Mouse (Mus musculus) embryonic stem cell, embryonic (primary cell): ENCODE data around the gene Napa.

Experiments
- CTCF ChIA-PET, 4 experiments: fragments of 300-600 bp in 2 of 4; fragments of 350-600 bp in 2 of 4; sonication (Branson Sonifier 250); formaldehyde crosslinking; loops; one replicate each; lab custom pipeline; 2022; ENCODE audit warnings: inconsistent platforms in 2 of 4; lab: Charles Lee
- POLR2A ChIA-PET, 4 experiments: fragments of 300-600 bp in 2 of 4; fragments of 350-600 bp in 2 of 4; sonication (Branson Sonifier 250); formaldehyde crosslinking; loops; one replicate each; lab custom pipeline; 2022; ENCODE audit warnings: antibody characterized with exemption in 4 of 4, inconsistent platforms in 1 of 4; lab: Charles Lee

Gene Napa

GRCm38 (mm10) chr7:16111284-16112090, 13.2 kb downstream of the Napa start:
- ChIA-PET CTCF (interaction anchor here in 2 of 4 experiments (0.6 to 0.7 kb wide), 4 partner anchors 13 to 184 kb away, joined by 3 read pairs; partner anchors contain the start of gene Napa (in 2 of the 2)), POLR2A (interaction anchor here in 3 of 4 experiments (0.7 to 7.3 kb wide), 13 partner anchors 8 to 19 kb away, joined by 3 to 40 read pairs (median 7); partner anchors contain the start of genes Kptn (in 3 of the 3), Napa (in 3 of the 3) and Slc8a2 (in 2 of the 3))

- ChIA-PET CTCF (no interaction called here), POLR2A (interaction anchor here in 2 of 4 experiments (0.6 to 5.8 kb wide), 10 partner anchors 10 to 162 kb away, joined by 3 to 61 read pairs (median 4); partner anchors contain the start of genes Slc8a2 (in 2 of the 2) and Napa (in 1 of the 2))
Observed at GRCm38 (mm10) chr7:16116418-16116817, 18.2 kb downstream of the Napa start.

DNA sequence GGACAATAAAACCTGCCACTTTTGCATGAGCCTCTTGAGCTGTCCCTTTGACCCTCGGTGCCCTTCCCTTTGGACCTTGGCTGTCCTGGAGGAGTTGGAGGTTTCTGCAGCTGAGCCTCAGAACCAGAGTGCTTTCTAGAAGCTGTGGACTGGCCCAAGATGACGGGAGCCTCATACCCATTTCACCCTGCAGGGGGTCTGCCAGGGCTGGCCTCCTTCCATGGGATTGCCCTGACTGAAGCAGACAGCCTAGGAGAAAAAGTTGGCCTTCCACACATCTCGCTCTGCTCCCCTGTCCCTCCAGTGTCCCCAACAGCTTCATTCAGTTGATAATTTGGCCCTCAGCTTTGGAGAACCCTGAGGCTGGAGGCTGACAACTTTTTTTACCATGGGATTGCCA, 18.8 kb downstream of the Napa start:
- ChIA-PET CTCF (interaction anchor here in 1 of 4 experiments (0.7 kb wide), 1 partner anchor 146 kb away, joined by 13 read pairs; no protein-coding TSS in a partner anchor), POLR2A (interaction anchor here in 3 of 4 experiments (0.7 to 5.8 kb wide), 13 partner anchors 9 to 113 kb away, joined by 3 to 61 read pairs (median 4); partner anchors contain the start of genes Napa (in 2 of the 3) and Slc8a2 (in 2 of the 3))

DNA sequence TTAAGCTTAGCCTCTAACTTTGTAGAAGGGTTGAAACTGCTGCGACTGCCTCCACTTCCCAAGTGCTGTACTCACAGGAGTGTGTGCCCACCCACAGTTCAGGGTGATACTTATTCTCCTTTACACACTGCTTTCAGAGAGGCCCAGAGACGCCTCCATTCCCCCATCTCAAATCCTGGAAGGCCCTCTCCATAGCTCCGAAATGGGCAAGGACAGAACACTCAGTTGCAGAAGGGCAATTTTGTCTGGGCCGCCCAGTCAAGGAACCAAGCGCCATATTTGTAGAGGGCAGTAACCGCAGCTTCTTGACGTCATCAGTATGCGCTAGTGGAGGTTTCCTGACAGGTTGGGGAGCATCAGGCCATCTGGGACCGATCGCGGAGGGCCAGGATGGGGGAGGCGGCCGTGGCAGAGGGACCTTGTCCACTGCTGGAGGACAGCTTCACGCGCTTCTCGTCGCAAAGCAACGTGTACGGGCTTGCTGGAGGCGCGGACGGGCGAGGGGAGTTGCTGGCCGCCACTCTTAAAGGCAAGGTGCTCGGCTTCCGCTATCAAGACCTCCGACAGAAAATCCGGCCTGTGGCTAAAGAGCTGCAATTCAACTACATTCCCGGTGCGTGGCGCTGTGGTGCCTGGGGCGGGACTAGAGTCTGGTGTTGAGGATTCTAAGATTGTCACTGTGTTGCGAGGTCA, 21.5 kb downstream of the Napa start, which contains the start of gene Kptn:
Gene Kptn (plus strand): TSS at position 327 of the 693 bp plus-strand sequence.
- CTCF ChIA-PET, result interaction anchor here in 3 of 4 experiments (0.5 to 2.7 kb wide), 21 partner anchors 9 to 939 kb away, joined by 3 to 34 read pairs (median 4); partner anchors contain the start of genes Slc8a2 (in 3 of the 3), Napa (in 2 of the 3) and Inafm1 (in 1 of the 3)

GRCm38 (mm10) chr7:16120262-16120600, 22.0 kb downstream of the Napa start:
- POLR2A ChIA-PET, result interaction anchor here in 3 of 4 experiments (0.6 to 5.8 kb wide), 33 partner anchors 9 to 185 kb away, joined by 3 to 61 read pairs (median 4); partner anchors contain the start of genes Napa (in 3 of the 3), Slc8a2 (in 3 of the 3), Inafm1 (in 2 of the 3) and Bicra (in 1 of the 3)
- CTCF ChIA-PET, result interaction anchor here in 3 of 4 experiments (0.5 to 2.7 kb wide), 18 partner anchors 9 to 939 kb away, joined by 3 to 34 read pairs (median 4); partner anchors contain the start of genes Slc8a2 (in 3 of the 3), Napa (in 2 of the 3) and Inafm1 (in 1 of the 3)

More for the DNA sequence above, 21.5 kb downstream of the Napa start, which contains the start of gene Kptn:
- POLR2A ChIA-PET, result interaction anchor here in 3 of 4 experiments (0.5 to 5.8 kb wide), 38 partner anchors 9 to 246 kb away, joined by 3 to 61 read pairs (median 4); partner anchors contain the start of genes Inafm1 (in 3 of the 3), Napa (in 3 of the 3), Slc8a2 (in 3 of the 3) and Bicra (in 1 of the 3)

DNA sequence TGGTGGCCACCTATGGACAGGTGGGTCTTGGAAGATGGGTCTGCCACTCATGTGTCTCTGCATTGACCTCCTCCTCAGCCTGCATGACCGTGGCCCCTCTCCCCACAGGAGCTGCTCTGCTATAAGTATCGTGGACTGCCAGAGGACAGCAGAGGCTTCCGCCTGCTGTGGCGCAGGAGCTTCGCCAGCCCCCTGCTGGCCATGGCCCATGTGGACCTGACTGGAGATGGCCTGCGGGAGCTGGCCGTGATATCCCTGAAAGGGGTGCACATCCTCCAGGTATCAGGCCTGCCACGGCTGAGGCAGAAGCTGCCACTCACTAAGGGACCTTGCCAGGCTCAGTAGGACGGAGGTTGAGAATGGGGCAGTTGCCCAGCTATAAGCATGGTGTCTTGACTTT, 27.6 kb downstream of the Napa start:
- ChIA-PET CTCF (no interaction called here), POLR2A (interaction anchor here in 3 of 4 experiments (0.6 to 1.4 kb wide), 4 partner anchors 9 to 185 kb away, joined by 3 to 7 read pairs (median 5); partner anchors contain the start of gene Napa (in 1 of the 3))

DNA sequence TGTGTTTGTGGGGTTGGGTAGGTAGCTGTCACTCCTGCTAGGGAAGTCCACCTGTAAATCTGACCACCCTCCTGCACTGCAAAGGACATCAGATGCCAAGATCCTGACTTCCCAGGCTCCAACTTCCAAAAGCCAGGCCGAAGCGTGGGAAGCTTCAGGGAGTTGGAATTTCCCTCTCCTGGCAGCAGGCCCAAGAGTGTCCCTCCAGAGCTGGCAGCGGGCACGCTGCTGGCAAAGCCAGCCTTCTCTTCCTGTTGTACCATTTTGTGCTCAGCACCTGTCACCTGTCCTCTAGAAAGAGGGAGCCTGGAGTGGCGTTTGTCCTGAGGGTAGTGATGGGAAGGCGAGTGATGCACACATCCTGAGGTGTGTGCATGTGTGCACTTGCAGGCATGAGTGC, 30.1 kb downstream of the Napa start:
- POLR2A ChIA-PET, result interaction anchor here in 2 of 4 experiments (0.6 to 1.6 kb wide), 3 partner anchors 14 to 620 kb away, joined by 4 to 6 read pairs (median 5); no protein-coding TSS in a partner anchor

DNA sequence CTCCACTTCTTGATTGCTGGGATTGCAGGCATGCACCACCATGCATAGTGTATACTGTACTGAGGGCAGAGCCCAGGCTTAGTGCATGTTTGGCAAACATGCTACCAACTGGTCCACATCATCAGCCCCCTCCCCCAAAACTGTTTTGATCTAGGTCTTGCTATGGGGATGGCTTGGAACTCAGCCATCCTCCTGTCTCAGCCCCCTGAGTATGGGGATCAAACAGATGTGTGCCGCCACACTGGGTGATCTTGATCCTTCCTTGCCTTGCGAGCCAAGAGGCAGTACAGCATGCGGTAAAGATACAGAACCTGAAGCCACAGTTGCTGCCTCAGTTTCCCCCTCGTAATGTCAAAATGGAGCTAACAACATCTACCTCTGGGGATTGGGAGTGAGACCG, 30.6 kb downstream of the Napa start:
- POLR2A ChIA-PET, result interaction anchor here in 3 of 4 experiments (0.6 to 4.2 kb wide), 36 partner anchors 8 to 619 kb away, joined by 3 to 61 read pairs (median 4); partner anchors contain the start of genes Kptn (in 3 of the 3), Napa (in 3 of the 3), Bicra (in 2 of the 3) and Ccdc9 (in 2 of the 3)
- CTCF ChIA-PET, result interaction anchor here in 3 of 4 experiments (1.0 to 2.6 kb wide), 17 partner anchors 8 to 217 kb away, joined by 3 to 34 read pairs (median 6); partner anchors contain the start of genes Kptn (in 2 of the 3), Napa (in 2 of the 3), Ccdc9 (in 1 of the 3) and Ehd2 (in 1 of the 3)

More for the DNA sequence above, 30.1 kb downstream of the Napa start:
- CTCF ChIA-PET, result interaction anchor here in 3 of 4 experiments (0.5 to 2.6 kb wide), 3 partner anchors 8 to 135 kb away, joined by 4 to 34 read pairs (median 8); partner anchors contain the start of genes Kptn (in 1 of the 3) and Napa (in 1 of the 3)

DNA sequence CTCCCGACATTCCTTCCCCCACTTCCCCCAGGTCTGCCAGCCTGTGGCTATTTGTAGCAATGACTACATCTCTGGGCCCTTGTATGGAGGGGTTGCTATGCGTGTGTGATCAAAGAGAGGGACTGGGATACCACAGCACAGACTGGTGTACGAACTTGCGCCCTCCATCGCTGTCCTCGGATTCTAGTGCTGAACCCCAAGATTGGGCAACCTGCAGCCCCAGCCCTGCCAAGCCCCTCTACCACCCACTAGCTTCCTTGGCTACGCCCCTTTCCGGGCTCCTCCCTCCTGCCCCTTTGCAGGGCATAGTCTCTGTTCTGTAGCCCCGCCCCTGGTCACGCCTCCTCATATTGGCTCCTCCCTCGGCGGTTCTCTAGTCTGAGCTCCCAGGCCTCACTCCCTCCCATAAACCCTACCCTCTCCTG, 31.2 kb downstream of the Napa start, which contains the start of gene Slc8a2:
Gene Slc8a2 (plus strand): TSS at position 406 of the 425 bp plus-strand sequence.
- CTCF ChIA-PET, result interaction anchor here in 3 of 4 experiments (0.6 to 2.6 kb wide), 31 partner anchors 9 to 217 kb away, joined by 3 to 34 read pairs (median 4); partner anchors contain the start of genes Kptn (in 3 of the 3), Napa (in 2 of the 3), Bicra (in 1 of the 3) and Ccdc9 (in 1 of the 3)
- POLR2A ChIA-PET, result interaction anchor here (0.6 to 4.2 kb wide), 66 partner anchors 8 to 275 kb away, joined by 3 to 61 read pairs (median 3); partner anchors contain the start of genes Napa (in 4 of the 4), Kptn (in 3 of the 4), Bicra (in 2 of the 4) and Ccdc9 (in 2 of the 4)

DNA sequence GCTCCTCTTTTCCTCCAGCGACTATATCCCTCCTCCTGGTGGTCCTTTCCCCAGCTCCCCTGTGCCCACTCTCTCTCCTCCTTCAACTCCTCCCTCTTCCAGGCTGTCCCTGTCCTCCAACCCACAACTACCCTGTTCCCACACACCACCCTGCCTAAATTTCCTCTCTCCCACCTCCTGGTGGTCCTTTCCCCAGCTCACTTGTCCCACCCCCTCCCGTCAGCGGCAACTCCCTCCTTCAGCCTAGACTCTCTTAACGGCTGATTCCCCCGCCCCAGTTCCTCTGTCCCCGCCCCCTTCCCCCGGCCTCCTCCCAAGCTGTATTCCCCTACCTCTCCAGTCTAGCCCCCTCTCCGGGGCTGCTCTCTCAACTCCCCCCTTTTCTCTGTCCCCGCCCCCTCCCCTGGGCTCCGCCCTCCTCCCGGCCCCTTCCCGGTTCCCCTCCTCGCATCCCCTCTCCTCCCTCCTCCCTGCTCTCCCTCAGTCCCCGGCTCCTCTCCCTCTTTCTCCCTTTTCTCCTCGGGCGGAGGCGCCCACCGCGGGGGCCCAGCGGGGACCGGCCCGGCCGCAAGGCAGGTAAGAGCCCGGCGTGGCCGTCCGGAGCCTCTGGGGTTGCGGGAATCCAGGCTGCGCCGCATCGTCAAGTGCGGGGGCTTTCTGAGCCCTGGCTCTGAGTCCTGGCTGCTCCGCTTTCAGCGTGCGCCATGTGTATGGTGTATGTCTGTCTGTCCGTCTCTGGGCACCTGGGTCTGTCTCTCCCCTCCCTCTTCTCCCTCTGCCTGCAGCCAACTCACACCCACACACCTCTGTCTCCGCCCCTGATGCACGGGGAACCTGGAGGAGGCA, 31.8 kb downstream of the Napa start:
- ChIA-PET CTCF (interaction anchor here in 3 of 4 experiments (0.6 to 2.6 kb wide), 34 partner anchors 10 to 218 kb away, joined by 3 to 34 read pairs (median 4); partner anchors contain the start of genes Kptn (in 3 of the 3), Napa (in 2 of the 3), Bicra (in 1 of the 3) and Ccdc9 (in 1 of the 3)), POLR2A (interaction anchor here (0.6 to 4.2 kb wide), 70 partner anchors 8 to 760 kb away, joined by 3 to 61 read pairs (median 3); partner anchors contain the start of genes Napa (in 4 of the 4), Kptn (in 3 of the 4), Bicra (in 2 of the 4) and Ccdc9 (in 2 of the 4))

GRCm38 (mm10) chr7:16130956-16131634, 32.8 kb downstream of the Napa start:
- ChIA-PET CTCF (interaction anchor here in 1 of 4 experiments (1.0 kb wide), 1 partner anchor 156 kb away, joined by 3 read pairs; no protein-coding TSS in a partner anchor), POLR2A (interaction anchor here in 2 of 4 experiments (0.7 to 4.2 kb wide), 5 partner anchors 12 to 181 kb away, joined by 3 to 61 read pairs (median 18); partner anchors contain the start of genes Kptn (in 1 of the 2) and Napa (in 1 of the 2))

GRCm38 (mm10) chr7:16132161-16132581, 33.9 kb downstream of the Napa start:
- CTCF ChIA-PET, result interaction anchor here in 2 of 4 experiments (0.9 to 1.5 kb wide), 2 partner anchors 81 to 158 kb away, joined by 3 read pairs; no protein-coding TSS in a partner anchor
- POLR2A ChIA-PET, result interaction anchor here in 3 of 4 experiments (0.6 to 4.2 kb wide), 6 partner anchors 13 to 437 kb away, joined by 3 to 61 read pairs (median 4); partner anchors contain the start of gene Kptn (in 2 of the 3)

GRCm38 (mm10) chr7:16132926-16133325, 34.7 kb downstream of the Napa start:
- CTCF ChIA-PET, result interaction anchor here in 2 of 4 experiments (0.9 to 1.5 kb wide), 2 partner anchors 81 to 159 kb away, joined by 3 read pairs; no protein-coding TSS in a partner anchor

GRCm38 (mm10) chr7:16133691-16134090, 35.4 kb downstream of the Napa start:
- CTCF ChIA-PET, result no interaction called here

More at GRCm38 (mm10) chr7:16132926-16133325, 34.7 kb downstream of the Napa start:
- POLR2A ChIA-PET, result interaction anchor here in 2 of 4 experiments (1.1 to 4.2 kb wide), 3 partner anchors 13 to 232 kb away, joined by 3 to 61 read pairs (median 4); partner anchors contain the start of gene Kptn (in 2 of the 2)

More at GRCm38 (mm10) chr7:16133691-16134090, 35.4 kb downstream of the Napa start:
- POLR2A ChIA-PET, result no interaction called here
